Mouse (Mus musculus): ENCODE measurements around the gene Ctdsp2. TPM values are rescaled to one million over a fixed set of nuclear protein-coding genes. Genes with fewer than 3 reads are reported as not detected.

Gene Ctdsp2
- total and polyA plus RNA-seq, 2 experiments from 2014 or later: 11.2 to 50.1 TPM

DNA sequence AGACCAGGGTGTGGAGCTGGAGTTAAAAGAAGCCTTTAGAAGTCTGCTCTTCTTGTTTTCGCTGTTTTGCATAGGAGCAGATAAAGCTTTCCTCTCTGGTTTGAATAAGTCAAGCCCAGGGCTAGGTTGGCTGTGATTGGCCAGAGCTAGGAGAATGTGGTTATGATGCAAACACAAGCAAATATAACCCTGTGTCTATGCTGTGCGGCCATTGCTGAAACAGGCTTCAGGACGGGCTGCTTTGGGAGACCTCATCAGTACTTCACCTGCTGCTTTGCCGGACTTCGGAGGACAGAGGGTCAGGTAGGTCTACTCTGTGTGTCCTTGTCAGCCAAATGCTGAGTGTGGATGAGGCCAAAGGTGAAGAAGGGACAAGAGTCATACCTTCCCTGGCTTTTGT is 22.0 kb downstream of the Ctdsp2 start, which contains the start of gene Avil:
Gene Avil, plus strand, starts transcription at position 181 of the 400 bp plus-strand sequence.
- ATAC-seq (ENCODE audit: low FRiP score): no peak
- Histone ChIP-seq H3K27me3 (ENCODE audit: insufficient read depth, low read length) (no peaks in the 10 kb centered on the region), H3K4me1 (ENCODE audit: insufficient read depth, low read length) (no peaks in the 10 kb centered on the region), H3K36me3 (ENCODE audit: insufficient read depth, low read length) (peaks cover 11% of the 10 kb centered on the region), H3K4me2 (ENCODE audit: low read depth, low read length, poor library complexity, severe bottlenecking) (no peak within 1 kb of the TSS), H3K9me3 (ENCODE audit: low read length) (no peaks in the 10 kb centered on the region), H3K4me3 (ENCODE audit: low read depth, low read length) (no peak within 1 kb of the TSS), H3K9ac (replicated peaks; ENCODE audit: low read length, poor library complexity, severe bottlenecking) (no peak within 1 kb of the TSS), H3K27ac (ENCODE audit: low read depth, low read length) (no peak within 1 kb of the TSS)
- TF ChIP-seq CTCF (IDR thresholded peaks at IDR 0.05): no peak
- DNase-seq (ENCODE audit: low spot score): no peak
- WGBS: 87% methylated on average over 5 of the region's 5 CpGs

DNA sequence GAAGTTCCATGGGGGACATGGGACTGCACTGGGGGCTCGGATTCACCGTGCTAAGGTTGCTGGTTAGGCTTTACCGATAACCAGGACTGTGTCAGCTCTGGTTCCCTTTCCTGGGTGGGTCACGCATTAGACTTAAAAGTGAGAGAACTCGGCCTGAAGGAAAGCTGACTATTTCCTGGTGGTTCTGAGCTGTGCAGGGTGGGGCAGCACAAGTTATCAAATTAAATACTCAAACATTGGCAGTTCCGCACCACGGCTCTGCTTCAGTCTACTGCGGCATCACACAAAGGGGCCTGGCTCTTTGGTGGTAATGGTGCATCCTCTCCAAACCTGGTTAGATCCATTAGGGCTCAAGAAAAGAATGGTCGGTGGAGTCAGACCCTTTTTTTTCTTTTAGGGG is 22.8 kb downstream of the Ctdsp2 start:
- DNase-seq (ENCODE audit: low spot score): no peak
- WGBS: 90% methylated on average over 9 of the region's 9 CpGs
- TF ChIP-seq CTCF (IDR thresholded peaks at IDR 0.05): no peak

DNA sequence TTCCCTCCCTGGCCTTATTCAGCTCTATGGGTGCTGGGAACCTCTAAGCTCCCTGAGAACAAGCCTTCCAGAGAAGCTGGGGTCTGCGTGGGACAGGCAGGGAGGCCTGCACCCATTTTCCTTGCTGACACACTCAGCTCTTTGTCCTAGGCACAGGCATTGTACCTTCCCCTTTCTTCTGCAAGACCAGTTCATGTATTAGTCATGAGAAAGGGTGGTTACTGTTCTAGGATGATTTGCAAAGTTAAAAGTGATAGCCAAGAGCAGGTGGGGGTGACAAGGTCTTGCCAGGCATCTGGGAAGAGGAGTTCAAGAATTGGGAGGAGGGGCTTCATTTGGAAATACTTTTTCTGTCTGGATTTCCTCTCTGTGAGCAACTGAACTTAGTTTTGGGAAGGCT is 23.5 kb downstream of the Ctdsp2 start:
- peaks cover 9% of the 10 kb centered on the region for H3K36me3 ChIP-seq (ENCODE audit: insufficient read depth, low read length)
- H3K4me2 ChIP-seq (ENCODE audit: low read depth, low read length, poor library complexity, severe bottlenecking): no peak overlapping the region
- 71% methylated on average over 1 of the region's 1 CpGs for WGBS
- no peak for TF ChIP-seq CTCF (IDR thresholded peaks at IDR 0.05)
- no peak overlapping the region for H3K9ac ChIP-seq (replicated peaks; ENCODE audit: low read length, poor library complexity, severe bottlenecking)
- H3K4me3 ChIP-seq (ENCODE audit: low read depth, low read length): no peak overlapping the region
- no peaks in the 10 kb centered on the region for H3K4me1 ChIP-seq (ENCODE audit: insufficient read depth, low read length)
- no peaks in the 10 kb centered on the region for H3K9me3 ChIP-seq (ENCODE audit: low read length)
- ATAC-seq (ENCODE audit: low FRiP score): no peak
- H3K27me3 ChIP-seq (ENCODE audit: insufficient read depth, low read length): no peaks in the 10 kb centered on the region
- no peak overlapping the region for H3K27ac ChIP-seq (ENCODE audit: low read depth, low read length)
- DNase-seq (ENCODE audit: low spot score): no peak

More for the DNA sequence above, 22.8 kb downstream of the Ctdsp2 start:
- Histone ChIP-seq H3K27ac (ENCODE audit: low read depth, low read length) (no peak overlapping the region), H3K27me3 (ENCODE audit: insufficient read depth, low read length) (no peaks in the 10 kb centered on the region), H3K9ac (replicated peaks; ENCODE audit: low read length, poor library complexity, severe bottlenecking) (no peak overlapping the region), H3K4me1 (ENCODE audit: insufficient read depth, low read length) (no peaks in the 10 kb centered on the region), H3K4me2 (ENCODE audit: low read depth, low read length, poor library complexity, severe bottlenecking) (no peak overlapping the region), H3K4me3 (ENCODE audit: low read depth, low read length) (no peak overlapping the region), H3K36me3 (ENCODE audit: insufficient read depth, low read length) (peaks cover 9% of the 10 kb centered on the region), H3K9me3 (ENCODE audit: low read length) (no peaks in the 10 kb centered on the region)
- ATAC-seq (ENCODE audit: low FRiP score): no peak

DNA sequence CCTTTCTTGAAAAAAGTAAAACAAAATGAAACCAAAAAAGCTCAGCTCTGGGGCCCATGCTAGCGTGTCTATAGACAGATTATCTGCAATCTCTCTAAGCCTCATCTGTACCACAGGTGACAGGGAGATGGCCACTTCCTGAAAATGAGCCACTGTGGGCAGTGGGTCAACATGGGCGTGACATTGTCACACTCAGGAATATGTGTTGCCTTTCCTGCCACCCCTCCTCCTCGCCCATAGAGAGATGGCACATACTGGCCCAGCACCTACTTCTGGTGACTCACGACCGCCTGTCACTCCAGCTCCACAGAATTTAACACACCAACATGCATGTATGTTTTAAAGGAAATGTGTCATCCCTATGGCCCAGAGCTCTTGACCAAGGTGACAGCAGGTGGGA is 24.2 kb downstream of the Ctdsp2 start:
- no peak for DNase-seq (ENCODE audit: low spot score)
- ATAC-seq (ENCODE audit: low FRiP score): no peak
- Histone ChIP-seq H3K9ac (replicated peaks; ENCODE audit: low read length, poor library complexity, severe bottlenecking) (no peak overlapping the region), H3K4me1 (ENCODE audit: insufficient read depth, low read length) (no peaks in the 10 kb centered on the region), H3K27me3 (ENCODE audit: insufficient read depth, low read length) (no peaks in the 10 kb centered on the region), H3K4me3 (ENCODE audit: low read depth, low read length) (no peak overlapping the region), H3K4me2 (ENCODE audit: low read depth, low read length, poor library complexity, severe bottlenecking) (no peak overlapping the region), H3K9me3 (ENCODE audit: low read length) (no peaks in the 10 kb centered on the region), H3K36me3 (ENCODE audit: insufficient read depth, low read length) (peaks cover 3% of the 10 kb centered on the region), H3K27ac (ENCODE audit: low read depth, low read length) (no peak overlapping the region)
- no peak for TF ChIP-seq CTCF (IDR thresholded peaks at IDR 0.05)
- WGBS: 93% methylated on average over 5 of the region's 5 CpGs

DNA sequence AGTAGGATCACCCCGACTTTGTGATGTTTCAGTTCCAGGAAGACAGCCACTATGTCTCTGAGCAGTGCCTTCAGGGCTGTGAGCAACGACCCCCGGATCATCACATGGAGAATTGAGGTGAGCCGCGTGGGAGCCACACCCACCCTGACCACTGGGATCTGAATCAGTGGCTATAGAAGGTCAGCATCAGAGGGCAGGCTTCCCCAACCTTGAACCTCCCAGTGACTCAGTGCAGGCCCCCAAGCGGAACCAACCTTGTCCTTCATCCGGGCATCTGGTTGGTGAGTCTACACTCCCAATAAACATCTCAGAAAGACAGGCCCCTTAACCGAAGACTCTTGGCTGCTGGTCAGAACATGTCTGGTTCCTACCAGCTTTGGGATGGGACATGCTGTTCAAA is 24.8 kb downstream of the Ctdsp2 start:
- Histone ChIP-seq H3K9me3 (ENCODE audit: low read length) (no peaks in the 10 kb centered on the region), H3K4me3 (ENCODE audit: low read depth, low read length) (no peak overlapping the region), H3K27me3 (ENCODE audit: insufficient read depth, low read length) (no peaks in the 10 kb centered on the region), H3K4me2 (ENCODE audit: low read depth, low read length, poor library complexity, severe bottlenecking) (no peak overlapping the region), H3K36me3 (ENCODE audit: insufficient read depth, low read length) (no peaks in the 10 kb centered on the region; the same call in 1 of the 2 replicates), H3K27ac (ENCODE audit: low read depth, low read length) (no peak overlapping the region), H3K9ac (replicated peaks; ENCODE audit: low read length, poor library complexity, severe bottlenecking) (no peak overlapping the region), H3K4me1 (ENCODE audit: insufficient read depth, low read length) (no peaks in the 10 kb centered on the region)
- TF ChIP-seq CTCF (IDR thresholded peaks at IDR 0.05): no peak
- WGBS: 86% methylated on average over 8 of the region's 8 CpGs
- ATAC-seq (ENCODE audit: low FRiP score) (no peak), DNase-seq (ENCODE audit: low spot score) (no peak)

DNA sequence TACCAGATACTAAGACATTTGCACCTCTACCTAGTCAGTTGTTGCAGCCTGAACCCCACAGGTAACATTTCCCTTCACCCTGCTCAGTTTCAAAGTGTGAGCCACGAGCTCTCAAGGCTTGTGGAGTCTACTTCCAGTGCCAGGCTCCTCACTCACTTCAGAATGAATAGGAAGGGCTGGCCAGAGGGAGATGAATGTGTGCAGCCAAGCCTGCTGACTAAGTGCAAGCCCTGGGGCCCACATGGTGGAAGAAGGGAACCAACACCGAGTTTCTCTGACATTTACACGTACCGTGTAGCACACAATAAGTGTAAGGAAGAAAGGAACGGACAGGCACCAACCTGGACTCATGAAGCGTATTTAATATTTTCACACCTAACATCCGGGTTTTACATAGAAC is 25.3 kb downstream of the Ctdsp2 start:
- H3K4me3 ChIP-seq (ENCODE audit: low read depth, low read length): no peak overlapping the region
- ATAC-seq (ENCODE audit: low FRiP score) (no peak), DNase-seq (ENCODE audit: low spot score) (no peak)
- H3K4me1 ChIP-seq (ENCODE audit: insufficient read depth, low read length): no peaks in the 10 kb centered on the region
- H3K9ac ChIP-seq (replicated peaks; ENCODE audit: low read length, poor library complexity, severe bottlenecking): no peak overlapping the region
- H3K27ac ChIP-seq (ENCODE audit: low read depth, low read length): no peak overlapping the region
- no peak for TF ChIP-seq CTCF (IDR thresholded peaks at IDR 0.05)
- H3K4me2 ChIP-seq (ENCODE audit: low read depth, low read length, poor library complexity, severe bottlenecking): no peak overlapping the region
- no peaks in the 10 kb centered on the region for H3K36me3 ChIP-seq (ENCODE audit: insufficient read depth, low read length)
- H3K27me3 ChIP-seq (ENCODE audit: insufficient read depth, low read length): no peaks in the 10 kb centered on the region
- 67% methylated on average over 7 of the region's 7 CpGs for WGBS
- H3K9me3 ChIP-seq (ENCODE audit: low read length): no peaks in the 10 kb centered on the region

All from midbrain, postnatal 0 days (tissue).